Mouse (Mus musculus): ENCODE results near the gene Hoxb4. TPM values are rescaled to one million over a fixed set of nuclear protein-coding genes. Genes with fewer than 3 reads are reported as not detected.

Gene Hoxb4
- polyA plus RNA-seq, 1 experiment from 2014 or later = 3.8 TPM

- Histone ChIP-seq H3K27ac (ENCODE audit: low read depth) (peak overlapping the region; percentile 99), H3K9me3 (ENCODE audit: control insufficient read depth, low read length) (no peaks in the 10 kb centered on the region), H3K4me3 (ENCODE audit: low read depth, low read length) (peak overlapping the region; percentile 43), H3K4me2 (ENCODE audit: low read length) (peak overlapping the region; percentile 89), H3K36me3 (ENCODE audit: control insufficient read depth, insufficient read depth, low read length) (peaks cover 10% of the 10 kb centered on the region; the same call in 1 of the 2 replicates), H3K9ac (ENCODE audit: low read length) (peak overlapping the region; percentile 83), H3K27me3 (replicated peaks; ENCODE audit: control insufficient read depth, insufficient read depth, low read length) (no peaks in the 10 kb centered on the region), H3K4me1 (replicated peaks; ENCODE audit: control insufficient read depth, insufficient read depth, low read length) (peaks cover 79% of the 10 kb centered on the region)
- ATAC-seq (replicated peaks; ENCODE audit: low FRiP score, low TSS enrichment, low read depth) (no peak), DNase-seq (ENCODE audit: low spot score) (peak; percentile 74)
- 3% methylated on average over 35 of the region's 35 CpGs for WGBS
Observed at GRCm38 (mm10) chr11:96332618-96333032, 14.6 kb downstream of the Hoxb4 start.

GRCm38 (mm10) chr11:96333241-96334001 lies 15.4 kb downstream of the Hoxb4 start:
- peak; percentile 82 for DNase-seq (ENCODE audit: low spot score)
- WGBS = 10% methylated on average over 17 of the region's 17 CpGs
- Histone ChIP-seq H3K9me3 (ENCODE audit: control insufficient read depth, low read length) (no peaks in the 10 kb centered on the region), H3K4me1 (replicated peaks; ENCODE audit: control insufficient read depth, insufficient read depth, low read length) (peaks cover 83% of the 10 kb centered on the region), H3K27me3 (replicated peaks; ENCODE audit: control insufficient read depth, insufficient read depth, low read length) (no peaks in the 10 kb centered on the region), H3K4me2 (ENCODE audit: low read length) (peak overlapping the region; percentile 89), H3K27ac (ENCODE audit: low read depth) (peak overlapping the region; percentile 99), H3K4me3 (ENCODE audit: low read depth, low read length) (peak overlapping the region; percentile 43), H3K9ac (ENCODE audit: low read length) (peak overlapping the region; percentile 83), H3K36me3 (ENCODE audit: control insufficient read depth, insufficient read depth, low read length) (peaks cover 10% of the 10 kb centered on the region; the same call in 1 of the 2 replicates)
- ATAC-seq (replicated peaks; ENCODE audit: low FRiP score, low TSS enrichment, low read depth) = peak; percentile 41; the same call in 1 of the 2 replicates

- Histone ChIP-seq H3K36me3 (ENCODE audit: control insufficient read depth, insufficient read depth, low read length) (peaks cover 10% of the 10 kb centered on the region; the same call in 1 of the 2 replicates), H3K9me3 (ENCODE audit: control insufficient read depth, low read length) (no peaks in the 10 kb centered on the region), H3K27ac (ENCODE audit: low read depth) (peak overlapping the region; percentile 99), H3K4me2 (ENCODE audit: low read length) (peak overlapping the region; percentile 89), H3K4me1 (replicated peaks; ENCODE audit: control insufficient read depth, insufficient read depth, low read length) (peaks cover 84% of the 10 kb centered on the region), H3K9ac (ENCODE audit: low read length) (peak overlapping the region; percentile 83), H3K4me3 (ENCODE audit: low read depth, low read length) (peak overlapping the region; percentile 43), H3K27me3 (replicated peaks; ENCODE audit: control insufficient read depth, insufficient read depth, low read length) (no peaks in the 10 kb centered on the region)
- DNase-seq (ENCODE audit: low spot score) (peak; percentile 73), ATAC-seq (replicated peaks; ENCODE audit: low FRiP score, low TSS enrichment, low read depth) (no peak)
- WGBS = 9% methylated on average over 2 of the region's 2 CpGs
Observed at GRCm38 (mm10) chr11:96334002-96334364, 15.9 kb downstream of the Hoxb4 start.

- no peak overlapping the region for H3K4me3 ChIP-seq (ENCODE audit: low read depth, low read length)
- WGBS = 26% methylated on average over 3 of the region's 3 CpGs
- H3K27ac ChIP-seq (ENCODE audit: low read depth) = peak overlapping the region; percentile 99
- peak overlapping the region; percentile 83 for H3K9ac ChIP-seq (ENCODE audit: low read length)
- peaks cover 83% of the 10 kb centered on the region for H3K4me1 ChIP-seq (replicated peaks; ENCODE audit: control insufficient read depth, insufficient read depth, low read length)
- peaks cover 9% of the 10 kb centered on the region; the same call in 1 of the 2 replicates for H3K36me3 ChIP-seq (ENCODE audit: control insufficient read depth, insufficient read depth, low read length)
- no peaks in the 10 kb centered on the region for H3K9me3 ChIP-seq (ENCODE audit: control insufficient read depth, low read length)
- ATAC-seq (replicated peaks; ENCODE audit: low FRiP score, low TSS enrichment, low read depth) = 0 out of 2 replicates have a peak, but pooled peaks have one; percentile 6
- no peak for DNase-seq (ENCODE audit: low spot score)
- no peaks in the 10 kb centered on the region for H3K27me3 ChIP-seq (replicated peaks; ENCODE audit: control insufficient read depth, insufficient read depth, low read length)
- H3K4me2 ChIP-seq (ENCODE audit: low read length) = peak overlapping the region; percentile 89
Observed at GRCm38 (mm10) chr11:96334998-96335397, 16.9 kb downstream of the Hoxb4 start.

- Histone ChIP-seq H3K9me3 (ENCODE audit: control insufficient read depth, low read length) (no peaks in the 10 kb centered on the region), H3K4me1 (replicated peaks; ENCODE audit: control insufficient read depth, insufficient read depth, low read length) (peaks cover 74% of the 10 kb centered on the region), H3K36me3 (ENCODE audit: control insufficient read depth, insufficient read depth, low read length) (no peaks in the 10 kb centered on the region), H3K4me3 (ENCODE audit: low read depth, low read length) (no peak overlapping the region), H3K27me3 (replicated peaks; ENCODE audit: control insufficient read depth, insufficient read depth, low read length) (no peaks in the 10 kb centered on the region), H3K9ac (ENCODE audit: low read length) (peak overlapping the region; percentile 29; the same call in 1 of the 2 replicates), H3K27ac (ENCODE audit: low read depth) (peak overlapping the region; percentile 98), H3K4me2 (ENCODE audit: low read length) (peak overlapping the region; percentile 12; the same call in 1 of the 2 replicates)
- 17% methylated on average over 2 of the region's 2 CpGs for WGBS
- no peak for ATAC-seq (replicated peaks; ENCODE audit: low FRiP score, low TSS enrichment, low read depth)
- no peak for DNase-seq (ENCODE audit: low spot score)
Observed at GRCm38 (mm10) chr11:96336597-96336996, 18.5 kb downstream of the Hoxb4 start.

GRCm38 (mm10) chr11:96337026-96337425 lies 19.0 kb downstream of the Hoxb4 start:
- no peak overlapping the region for H3K4me3 ChIP-seq (ENCODE audit: low read depth, low read length)
- H3K27ac ChIP-seq (ENCODE audit: low read depth) = peak overlapping the region; percentile 98
- peak overlapping the region; percentile 12 for H3K4me2 ChIP-seq (ENCODE audit: low read length)
- ATAC-seq (replicated peaks; ENCODE audit: low FRiP score, low TSS enrichment, low read depth) = no peak
- H3K9ac ChIP-seq (ENCODE audit: low read length) = peak overlapping the region; percentile 29; the same call in 1 of the 2 replicates
- no peaks in the 10 kb centered on the region for H3K36me3 ChIP-seq (ENCODE audit: control insufficient read depth, insufficient read depth, low read length)
- no peaks in the 10 kb centered on the region for H3K27me3 ChIP-seq (replicated peaks; ENCODE audit: control insufficient read depth, insufficient read depth, low read length)
- H3K4me1 ChIP-seq (replicated peaks; ENCODE audit: control insufficient read depth, insufficient read depth, low read length) = peaks cover 70% of the 10 kb centered on the region
- no peaks in the 10 kb centered on the region for H3K9me3 ChIP-seq (ENCODE audit: control insufficient read depth, low read length)
- WGBS = 37% methylated on average over 6 of the region's 6 CpGs
- no peak for DNase-seq (ENCODE audit: low spot score)

GRCm38 (mm10) chr11:96338957-96339855 lies 21.1 kb downstream of the Hoxb4 start:
- peak overlapping the region; percentile 41; the same call in 1 of the 2 replicates for H3K4me3 ChIP-seq (ENCODE audit: low read depth, low read length)
- peaks cover 80% of the 10 kb centered on the region for H3K4me1 ChIP-seq (replicated peaks; ENCODE audit: control insufficient read depth, insufficient read depth, low read length)
- H3K27ac ChIP-seq (ENCODE audit: low read depth) = peak overlapping the region; percentile 98
- H3K9me3 ChIP-seq (ENCODE audit: control insufficient read depth, low read length) = no peaks in the 10 kb centered on the region
- DNase-seq (ENCODE audit: low spot score) (no peak), ATAC-seq (replicated peaks; ENCODE audit: low FRiP score, low TSS enrichment, low read depth) (no peak)
- no peaks in the 10 kb centered on the region for H3K27me3 ChIP-seq (replicated peaks; ENCODE audit: control insufficient read depth, insufficient read depth, low read length)
- 43% methylated on average over 7 of the region's 7 CpGs for WGBS
- peak overlapping the region; percentile 85 for H3K4me2 ChIP-seq (ENCODE audit: low read length)
- peaks cover 2% of the 10 kb centered on the region; the same call in 1 of the 2 replicates for H3K36me3 ChIP-seq (ENCODE audit: control insufficient read depth, insufficient read depth, low read length)
- peak overlapping the region; percentile 76 for H3K9ac ChIP-seq (ENCODE audit: low read length)

- DNase-seq (ENCODE audit: low spot score) (peak; percentile 87), ATAC-seq (replicated peaks; ENCODE audit: low FRiP score, low TSS enrichment, low read depth) (peak; percentile 79)
- H3K9me3 ChIP-seq (ENCODE audit: control insufficient read depth, low read length) = no peaks in the 10 kb centered on the region
- H3K9ac ChIP-seq (ENCODE audit: low read length) = peak overlapping the region; percentile 76
- H3K4me2 ChIP-seq (ENCODE audit: low read length) = peak overlapping the region; percentile 85
- H3K4me1 ChIP-seq (replicated peaks; ENCODE audit: control insufficient read depth, insufficient read depth, low read length) = peaks cover 77% of the 10 kb centered on the region
- H3K36me3 ChIP-seq (ENCODE audit: control insufficient read depth, insufficient read depth, low read length) = peaks cover 9% of the 10 kb centered on the region; the same call in 1 of the 2 replicates
- under 1% methylated on average over 36 of the region's 36 CpGs for WGBS
- peak overlapping the region; percentile 41 for H3K4me3 ChIP-seq (ENCODE audit: low read depth, low read length)
- H3K27ac ChIP-seq (ENCODE audit: low read depth) = peak overlapping the region; percentile 98
- H3K27me3 ChIP-seq (replicated peaks; ENCODE audit: control insufficient read depth, insufficient read depth, low read length) = no peaks in the 10 kb centered on the region
Observed at GRCm38 (mm10) chr11:96340698-96341365, 22.8 kb downstream of the Hoxb4 start.

Data from intestine, embryonic 14.5 days (tissue).